Mouse (Mus musculus): ENCODE data around the gene Ankrd55. TPM values are rescaled to one million over a fixed set of nuclear protein-coding genes. Genes with fewer than 3 reads are reported as not detected.
"Not testable (repeated sequence)": the region's sequence is repeated elsewhere in the genome, so short reads cannot be mapped to it uniquely, and the experiment has no call there.

The Ankrd55 gene
- polyA plus RNA-seq, 1 experiment from 2014 or later = 0.36 TPM

GRCm38 (mm10) chr13:112293092-112293491, 4.8 kb downstream of the Ankrd55 start:
- H3K27ac ChIP-seq (ENCODE audit: poor library complexity, severe bottlenecking) = no peak overlapping the region
- no peaks in the 10 kb centered on the region for H3K36me3 ChIP-seq
- no peak overlapping the region for H3K4me2 ChIP-seq
- H3K27me3 ChIP-seq (replicated peaks) = no peaks in the 10 kb centered on the region
- H3K9ac ChIP-seq = no peak overlapping the region
- peaks cover 28% of the 10 kb centered on the region for H3K4me1 ChIP-seq (replicated peaks)
- no peaks in the 10 kb centered on the region for H3K9me3 ChIP-seq (replicated peaks)
- 90% methylated on average over 6 of the region's 6 CpGs for WGBS
- no peak for ATAC-seq (ENCODE audit: insufficient number of reproducible peaks, low FRiP score)
- H3K4me3 ChIP-seq = no peak overlapping the region

- Histone ChIP-seq H3K4me3 (no peak overlapping the region), H3K27ac (ENCODE audit: poor library complexity, severe bottlenecking) (no peak overlapping the region), H3K36me3 (no peaks in the 10 kb centered on the region), H3K4me1 (replicated peaks) (peaks cover 16% of the 10 kb centered on the region; the same call in 1 of the 2 replicates), H3K9ac (no peak overlapping the region), H3K27me3 (replicated peaks) (no peaks in the 10 kb centered on the region), H3K9me3 (replicated peaks) (no peaks in the 10 kb centered on the region), H3K4me2 (no peak overlapping the region)
- 84% methylated on average over 6 of the region's 6 CpGs for WGBS
- ATAC-seq (ENCODE audit: insufficient number of reproducible peaks, low FRiP score) = no peak
Measured at GRCm38 (mm10) chr13:112294446-112294845, 6.2 kb downstream of the Ankrd55 start.

- ATAC-seq (ENCODE audit: insufficient number of reproducible peaks, low FRiP score) = no peak
- H3K27ac ChIP-seq (ENCODE audit: poor library complexity, severe bottlenecking) = no peak overlapping the region
- H3K36me3 ChIP-seq = no peaks in the 10 kb centered on the region
- H3K27me3 ChIP-seq (replicated peaks) = no peaks in the 10 kb centered on the region
- H3K9ac ChIP-seq = no peak overlapping the region
- H3K9me3 ChIP-seq (replicated peaks) = no peaks in the 10 kb centered on the region
- 0 out of 2 replicates have a peak, but pooled peaks cover under 1% of the 10 kb centered on the region for H3K4me1 ChIP-seq (replicated peaks)
- H3K4me2 ChIP-seq = no peak overlapping the region
- WGBS = 67% methylated on average over 6 of the region's 6 CpGs
- no peak overlapping the region for H3K4me3 ChIP-seq
Measured at GRCm38 (mm10) chr13:112297781-112298180, 9.5 kb downstream of the Ankrd55 start.

- Histone ChIP-seq H3K4me1 (replicated peaks) (no peaks in the 10 kb centered on the region), H3K4me3 (no peak overlapping the region), H3K36me3 (no peaks in the 10 kb centered on the region), H3K9me3 (replicated peaks) (no peaks in the 10 kb centered on the region), H3K27me3 (replicated peaks) (no peaks in the 10 kb centered on the region), H3K9ac (no peak overlapping the region), H3K4me2 (no peak overlapping the region), H3K27ac (ENCODE audit: poor library complexity, severe bottlenecking) (no peak overlapping the region)
- 88% methylated on average over 2 of the region's 2 CpGs for WGBS
- ATAC-seq (ENCODE audit: insufficient number of reproducible peaks, low FRiP score) = no peak
Measured at GRCm38 (mm10) chr13:112303429-112303828, 15.2 kb downstream of the Ankrd55 start.

- ATAC-seq (ENCODE audit: insufficient number of reproducible peaks, low FRiP score) = no peak
- Histone ChIP-seq H3K9me3 (replicated peaks) (no peaks in the 10 kb centered on the region), H3K4me1 (replicated peaks) (peaks cover 14% of the 10 kb centered on the region), H3K9ac (no peak overlapping the region), H3K36me3 (no peaks in the 10 kb centered on the region), H3K4me3 (no peak overlapping the region), H3K4me2 (no peak overlapping the region), H3K27ac (ENCODE audit: poor library complexity, severe bottlenecking) (no peak overlapping the region), H3K27me3 (replicated peaks) (no peaks in the 10 kb centered on the region)
- WGBS = 9% methylated on average over 1 of the region's 1 CpGs
Measured at GRCm38 (mm10) chr13:112308672-112309071, 20.4 kb downstream of the Ankrd55 start.

- H3K27me3 ChIP-seq (replicated peaks); ATAC-seq (ENCODE audit: insufficient number of reproducible peaks, low FRiP score); H3K4me3 ChIP-seq; H3K9ac ChIP-seq; H3K4me2 ChIP-seq; H3K36me3 ChIP-seq; H3K9me3 ChIP-seq (replicated peaks): not testable (repeated sequence)
- 31% methylated on average over 3 of the region's 3 CpGs for WGBS
- Histone ChIP-seq H3K4me1 (replicated peaks) (peaks cover 14% of the 10 kb centered on the region), H3K27ac (ENCODE audit: poor library complexity, severe bottlenecking) (peak overlapping the region; percentile 27; the same call in 1 of the 2 replicates)
Measured at GRCm38 (mm10) chr13:112311611-112312010, 23.4 kb downstream of the Ankrd55 start.

GRCm38 (mm10) chr13:112315442-112315841, 27.2 kb downstream of the Ankrd55 start:
- WGBS = 61% methylated on average over 3 of the region's 3 CpGs

GRCm38 (mm10) chr13:112316622-112317482, 28.6 kb downstream of the Ankrd55 start:
- H3K27ac ChIP-seq (ENCODE audit: poor library complexity, severe bottlenecking) = no peak overlapping the region
- no peak for ATAC-seq (ENCODE audit: insufficient number of reproducible peaks, low FRiP score)
- H3K9me3 ChIP-seq (replicated peaks) = no peaks in the 10 kb centered on the region
- H3K4me3 ChIP-seq = no peak overlapping the region
- H3K27me3 ChIP-seq (replicated peaks) = no peaks in the 10 kb centered on the region
- peaks cover 5% of the 10 kb centered on the region; the same call in 1 of the 2 replicates for H3K4me1 ChIP-seq (replicated peaks)
- H3K9ac ChIP-seq = no peak overlapping the region
- WGBS = 55% methylated on average over 11 of the region's 11 CpGs
- no peaks in the 10 kb centered on the region for H3K36me3 ChIP-seq
- H3K4me2 ChIP-seq = no peak overlapping the region

More at GRCm38 (mm10) chr13:112315442-112315841, 27.2 kb downstream of the Ankrd55 start:
- H3K27ac ChIP-seq (ENCODE audit: poor library complexity, severe bottlenecking) = no peak overlapping the region
- no peak overlapping the region for H3K4me3 ChIP-seq
- no peaks in the 10 kb centered on the region for H3K36me3 ChIP-seq
- ATAC-seq (ENCODE audit: insufficient number of reproducible peaks, low FRiP score) = no peak
- no peak overlapping the region for H3K4me2 ChIP-seq
- H3K27me3 ChIP-seq (replicated peaks) = no peaks in the 10 kb centered on the region
- no peaks in the 10 kb centered on the region for H3K9me3 ChIP-seq (replicated peaks)
- H3K9ac ChIP-seq = no peak overlapping the region
- H3K4me1 ChIP-seq (replicated peaks) = peaks cover 14% of the 10 kb centered on the region

GRCm38 (mm10) chr13:112318124-112318523, 29.9 kb downstream of the Ankrd55 start:
- no peaks in the 10 kb centered on the region; the same call in 1 of the 2 replicates for H3K4me1 ChIP-seq (replicated peaks)
- no peak for ATAC-seq (ENCODE audit: insufficient number of reproducible peaks, low FRiP score)
- no peak overlapping the region for H3K9ac ChIP-seq
- WGBS = 86% methylated on average over 8 of the region's 8 CpGs
- H3K27me3 ChIP-seq (replicated peaks) = no peaks in the 10 kb centered on the region
- no peak overlapping the region for H3K4me2 ChIP-seq
- no peak overlapping the region for H3K27ac ChIP-seq (ENCODE audit: poor library complexity, severe bottlenecking)
- H3K9me3 ChIP-seq (replicated peaks) = no peaks in the 10 kb centered on the region
- no peak overlapping the region for H3K4me3 ChIP-seq
- no peaks in the 10 kb centered on the region for H3K36me3 ChIP-seq

GRCm38 (mm10) chr13:112323591-112324266, 35.5 kb downstream of the Ankrd55 start:
- 70% methylated on average over 12 of the region's 12 CpGs for WGBS

GRCm38 (mm10) chr13:112325126-112325525, 36.9 kb downstream of the Ankrd55 start:
- no peak for ATAC-seq (ENCODE audit: insufficient number of reproducible peaks, low FRiP score)
- Histone ChIP-seq H3K4me3 (no peak overlapping the region), H3K9me3 (replicated peaks) (no peaks in the 10 kb centered on the region), H3K27me3 (replicated peaks) (no peaks in the 10 kb centered on the region), H3K4me2 (no peak overlapping the region), H3K27ac (ENCODE audit: poor library complexity, severe bottlenecking) (no peak overlapping the region), H3K9ac (no peak overlapping the region), H3K4me1 (replicated peaks) (peaks cover 7% of the 10 kb centered on the region), H3K36me3 (no peaks in the 10 kb centered on the region)
- WGBS = 84% methylated on average over 2 of the region's 2 CpGs

More at GRCm38 (mm10) chr13:112323591-112324266, 35.5 kb downstream of the Ankrd55 start:
- Histone ChIP-seq H3K36me3 (no peaks in the 10 kb centered on the region), H3K4me2 (no peak overlapping the region), H3K9me3 (replicated peaks) (no peaks in the 10 kb centered on the region), H3K4me3 (no peak overlapping the region), H3K9ac (no peak overlapping the region), H3K27ac (ENCODE audit: poor library complexity, severe bottlenecking) (no peak overlapping the region), H3K4me1 (replicated peaks) (peaks cover 7% of the 10 kb centered on the region), H3K27me3 (replicated peaks) (no peaks in the 10 kb centered on the region)
- no peak for ATAC-seq (ENCODE audit: insufficient number of reproducible peaks, low FRiP score)

Measured in heart, embryonic 12.5 days (tissue).